Mouse (Mus musculus): Measurements from ENCODE around the gene Trip12. TPM values are rescaled to one million over a fixed set of nuclear protein-coding genes. Genes with fewer than 3 reads are reported as not detected.

Gene Trip12
- polyA plus RNA-seq (2021), result 159 TPM

DNA sequence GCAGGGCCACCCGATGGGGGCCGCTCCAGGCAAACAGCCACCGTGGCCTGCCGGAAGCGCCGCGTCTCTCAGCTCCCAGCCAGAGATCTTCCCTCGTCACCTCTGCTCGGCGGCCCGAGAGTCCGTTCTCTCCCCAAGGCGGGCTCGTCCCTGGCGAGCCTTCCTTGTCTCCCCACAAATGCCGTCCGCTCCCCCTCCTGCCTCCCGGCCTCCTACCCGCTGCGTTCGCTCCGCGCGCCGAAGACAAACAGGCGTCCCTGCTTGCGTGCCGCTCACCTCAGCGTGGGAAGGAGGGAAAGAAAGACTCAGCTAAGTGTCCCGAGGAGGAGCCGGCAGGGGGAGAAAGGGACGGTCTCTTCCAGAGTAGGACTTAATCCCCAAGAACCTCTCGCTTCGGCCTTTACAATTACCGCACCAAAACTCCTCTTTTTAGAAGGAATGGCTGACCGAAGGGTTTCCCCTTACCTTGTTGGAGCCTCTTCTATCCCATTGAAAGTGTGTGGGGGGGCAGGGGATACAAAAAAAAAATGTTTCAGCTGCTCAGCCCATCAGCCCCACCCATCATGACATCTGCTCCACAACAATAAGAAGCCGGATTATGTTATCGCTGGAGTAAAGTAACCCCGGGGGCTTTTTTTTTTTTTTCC is at the start of gene Trip12:
TSS of gene Trip12 (minus strand) at position 499 of the 647 bp plus-strand sequence.
- POLR2A ChIA-PET, result interaction anchor here (0.8 to 1.5 kb wide), 3 partner anchors 14 to 71 kb away, joined by 3 to 4 read pairs (median 3); no protein-coding TSS in a partner anchor
- peak; percentile 17 for DNase-seq (ENCODE audit: low read depth, low spot score)
- CTCF ChIA-PET, result interaction anchor here (1.9 to 2.8 kb wide), 2 partner anchors 12 to 15 kb away, joined by 5 to 9 read pairs; no protein-coding TSS in a partner anchor

DNA sequence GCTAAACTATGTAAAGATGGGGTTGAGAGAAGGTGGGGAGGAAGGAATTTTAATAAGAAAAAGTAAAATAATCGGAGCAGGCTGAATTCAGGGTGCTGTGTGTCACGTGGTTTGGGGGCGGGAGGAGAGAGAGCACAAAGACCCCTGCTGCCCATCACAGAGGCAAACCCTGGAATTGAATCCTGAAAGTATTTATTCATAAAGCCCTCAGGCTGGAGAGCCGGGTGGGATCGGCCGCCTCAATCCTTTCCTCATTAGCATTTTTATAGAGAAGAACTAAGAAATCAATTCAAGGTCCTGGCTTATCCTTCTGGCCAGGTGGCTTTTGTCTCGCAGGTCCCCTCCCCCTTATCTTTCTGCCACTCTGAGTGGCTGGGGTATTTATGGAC is 49.7 kb upstream of the Trip12 start:
- TF ChIP-seq CTCF (IDR thresholded peaks at IDR 0.05), result no peak
- no peak for ATAC-seq
- no peaks in the 10 kb centered on the region for H3K27me3 ChIP-seq
- ChIA-PET POLR2A (no interaction called here), CTCF (no interaction called here)
- no peak for DNase-seq (ENCODE audit: low read depth, low spot score)
- in situ Hi-C loops (cut with MboI; ENCODE audit: low pct_unique_long_range_greater_than_20kb), result loop anchor here (25.0 kb wide), 1 partner anchor 1153 kb away; no protein-coding TSS in a partner anchor

More for the DNA sequence above, at the start of gene Trip12:
- in situ Hi-C loops (cut with MboI; ENCODE audit: low pct_unique_long_range_greater_than_20kb), result loop anchor here (5.0 kb wide), 1 partner anchor 37 kb away; no protein-coding TSS in a partner anchor
- TF ChIP-seq CTCF (IDR thresholded peaks at IDR 0.05), result no peak
- peak; percentile 60 for ATAC-seq
- H3K27me3 ChIP-seq, result no peaks in the 10 kb centered on the region

DNA sequence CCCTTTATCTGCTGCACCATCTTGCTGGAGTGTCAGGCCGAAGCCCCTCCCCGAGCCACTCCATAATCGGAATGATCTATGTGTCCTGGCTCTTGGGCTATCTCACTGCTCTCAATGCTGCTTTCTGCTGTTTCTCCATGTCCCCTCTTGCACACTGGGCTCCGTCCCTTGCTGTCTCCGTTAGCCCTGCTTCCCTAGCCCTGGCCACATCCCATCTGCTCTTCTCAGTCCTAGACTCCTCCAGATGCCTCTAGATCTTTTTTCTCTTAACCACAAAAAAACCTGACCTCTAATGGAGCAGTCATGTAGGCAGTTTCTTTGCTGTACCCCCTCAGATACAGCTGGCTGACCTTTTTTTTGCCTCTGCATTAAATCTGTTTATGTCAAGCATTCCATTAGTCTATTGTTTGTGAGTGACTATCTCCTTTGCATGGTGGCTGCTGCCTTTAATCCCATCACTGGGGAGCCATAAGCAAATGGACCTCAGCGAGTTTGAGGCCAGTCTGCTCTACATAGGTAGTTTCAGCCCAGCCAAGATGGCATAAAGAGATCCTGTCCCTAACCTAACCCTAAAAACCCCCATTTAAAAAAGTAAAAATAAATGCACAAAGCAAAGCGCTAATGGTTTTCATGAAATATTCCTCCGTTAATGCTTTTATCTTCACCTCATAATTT is 49.2 kb upstream of the Trip12 start:
- in situ Hi-C loops (cut with MboI; ENCODE audit: low pct_unique_long_range_greater_than_20kb), result loop anchor here (25.0 kb wide), 1 partner anchor 1152 kb away; no protein-coding TSS in a partner anchor
- no peaks in the 10 kb centered on the region for H3K27me3 ChIP-seq
- TF ChIP-seq CTCF (IDR thresholded peaks at IDR 0.05), result no peak
- ATAC-seq, result no peak
- ChIA-PET CTCF (interaction anchor here (1.0 kb wide), 1 partner anchor 8 kb away, joined by 3 read pairs; no protein-coding TSS in a partner anchor), POLR2A (no interaction called here)
- no peak for DNase-seq (ENCODE audit: low read depth, low spot score)

DNA sequence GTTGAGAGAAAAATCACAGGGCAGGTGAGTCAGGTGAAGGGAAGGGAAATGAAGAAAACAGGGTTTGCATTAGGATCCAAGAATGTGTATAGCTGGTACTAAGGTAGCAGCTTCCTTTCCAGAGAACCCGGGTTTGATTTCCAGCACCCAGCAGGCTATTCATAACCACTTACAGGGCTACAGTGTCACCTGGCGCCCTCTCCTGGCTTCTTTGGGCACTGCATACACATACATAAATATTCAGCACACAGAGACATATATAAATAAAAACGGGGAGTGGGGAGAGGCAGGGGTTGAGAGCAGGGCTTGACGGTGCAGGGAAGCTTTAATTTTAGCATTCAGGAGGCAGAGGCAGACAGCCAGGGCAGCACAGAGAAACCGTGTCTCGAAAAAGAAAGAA is 45.6 kb upstream of the Trip12 start:
- TF ChIP-seq CTCF (IDR thresholded peaks at IDR 0.05), result peak; percentile 56
- in situ Hi-C loops (cut with MboI; ENCODE audit: low pct_unique_long_range_greater_than_20kb), result loop anchor here (25.0 kb wide), 1 partner anchor 1149 kb away; no protein-coding TSS in a partner anchor
- no peaks in the 10 kb centered on the region for H3K27me3 ChIP-seq
- no peak for DNase-seq (ENCODE audit: low read depth, low spot score)
- CTCF ChIA-PET, result no interaction called here
- POLR2A ChIA-PET, result no interaction called here
- ATAC-seq, result no peak

GRCm38 (mm10) chr1:84885174-84885573 is 44.9 kb upstream of the Trip12 start:
- in situ Hi-C loops (cut with MboI; ENCODE audit: low pct_unique_long_range_greater_than_20kb), result loop anchor here (25.0 kb wide), 1 partner anchor 1148 kb away; no protein-coding TSS in a partner anchor
- CTCF ChIA-PET, result no interaction called here
- ATAC-seq, result no peak
- DNase-seq (ENCODE audit: low read depth, low spot score), result no peak
- POLR2A ChIA-PET, result no interaction called here
- TF ChIP-seq CTCF (IDR thresholded peaks at IDR 0.05), result peak; percentile 59
- no peaks in the 10 kb centered on the region for H3K27me3 ChIP-seq

- ChIA-PET CTCF (no interaction called here), POLR2A (no interaction called here)
- no peak for ATAC-seq
These were observed 43.6 kb upstream of the Trip12 start for GRCm38 (mm10) chr1:84883889-84884288.

DNA sequence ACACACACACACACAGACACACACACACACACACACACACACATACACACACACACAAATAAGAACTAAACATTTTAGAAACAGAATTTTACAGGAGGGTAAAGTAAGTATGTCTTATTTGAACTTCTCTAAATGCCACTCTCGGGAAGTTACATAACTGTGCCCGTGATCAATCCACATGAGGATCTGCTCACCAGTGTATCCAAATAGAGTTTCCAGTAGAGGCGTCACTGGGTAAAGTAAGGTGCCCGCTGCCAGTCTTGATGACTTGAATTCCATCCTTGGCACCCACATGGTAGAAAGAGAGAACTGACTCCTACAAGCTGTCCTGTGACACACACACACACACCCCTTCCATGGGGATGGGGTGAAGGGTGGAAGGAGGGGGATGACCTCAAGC is 42.6 kb upstream of the Trip12 start:
- DNase-seq (ENCODE audit: low read depth, low spot score) (no peak), ATAC-seq (no peak)
- in situ Hi-C loops (cut with MboI; ENCODE audit: low pct_unique_long_range_greater_than_20kb), result loop anchor here (5.0 to 25.0 kb wide), 2 partner anchors 156 to 1146 kb away; no protein-coding TSS in a partner anchor
- ChIA-PET POLR2A (interaction anchor here (0.6 kb wide), 1 partner anchor 26 kb away, joined by 4 read pairs; no protein-coding TSS in a partner anchor), CTCF (no interaction called here)
- no peaks in the 10 kb centered on the region for H3K27me3 ChIP-seq
- TF ChIP-seq CTCF (IDR thresholded peaks at IDR 0.05), result no peak

More at GRCm38 (mm10) chr1:84883889-84884288, 43.6 kb upstream of the Trip12 start:
- no peak for TF ChIP-seq CTCF (IDR thresholded peaks at IDR 0.05)
- no peaks in the 10 kb centered on the region for H3K27me3 ChIP-seq
- in situ Hi-C loops (cut with MboI; ENCODE audit: low pct_unique_long_range_greater_than_20kb), result loop anchor here (5.0 to 25.0 kb wide), 2 partner anchors 157 to 1147 kb away; no protein-coding TSS in a partner anchor
- DNase-seq (ENCODE audit: low read depth, low spot score), result no peak

DNA sequence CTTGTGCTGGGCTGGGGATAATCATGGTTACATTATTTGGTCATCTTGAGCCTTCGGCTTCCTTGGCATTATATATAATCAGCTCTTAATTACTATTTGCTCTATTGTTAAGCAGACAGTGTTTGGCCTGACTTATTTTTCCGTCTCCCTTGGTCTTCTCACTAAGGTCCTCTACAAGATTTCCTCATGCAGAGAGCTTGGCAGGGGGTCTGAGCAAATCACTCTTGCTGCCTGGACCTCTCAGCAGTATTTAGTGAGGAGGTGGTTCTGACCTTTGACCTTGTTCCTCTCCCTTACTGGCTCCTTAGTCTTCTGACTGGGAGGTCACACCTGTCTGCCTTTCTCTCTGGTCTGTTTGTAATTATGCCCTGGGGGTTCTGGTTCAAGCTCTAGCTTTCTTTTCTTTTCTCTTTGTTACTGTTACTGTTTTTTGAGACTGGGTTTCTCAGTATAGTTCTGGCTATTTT is 41.8 kb upstream of the Trip12 start:
- ChIA-PET POLR2A (interaction anchor here (0.6 to 0.8 kb wide), 2 partner anchors 27 to 42 kb away, joined by 4 read pairs; partner anchors contain the start of genes Fbxo36 and Trip12), CTCF (interaction anchor here (0.7 to 1.6 kb wide), 3 partner anchors 12 to 148 kb away, joined by 3 to 4 read pairs (median 4); no protein-coding TSS in a partner anchor)
- DNase-seq (ENCODE audit: low read depth, low spot score), result peak; percentile 83
- in situ Hi-C loops (cut with MboI; ENCODE audit: low pct_unique_long_range_greater_than_20kb), result loop anchor here (5.0 to 25.0 kb wide), 2 partner anchors 155 to 1145 kb away; no protein-coding TSS in a partner anchor
- no peak for ATAC-seq
- TF ChIP-seq CTCF (IDR thresholded peaks at IDR 0.05), result no peak
- no peaks in the 10 kb centered on the region for H3K27me3 ChIP-seq

DNA sequence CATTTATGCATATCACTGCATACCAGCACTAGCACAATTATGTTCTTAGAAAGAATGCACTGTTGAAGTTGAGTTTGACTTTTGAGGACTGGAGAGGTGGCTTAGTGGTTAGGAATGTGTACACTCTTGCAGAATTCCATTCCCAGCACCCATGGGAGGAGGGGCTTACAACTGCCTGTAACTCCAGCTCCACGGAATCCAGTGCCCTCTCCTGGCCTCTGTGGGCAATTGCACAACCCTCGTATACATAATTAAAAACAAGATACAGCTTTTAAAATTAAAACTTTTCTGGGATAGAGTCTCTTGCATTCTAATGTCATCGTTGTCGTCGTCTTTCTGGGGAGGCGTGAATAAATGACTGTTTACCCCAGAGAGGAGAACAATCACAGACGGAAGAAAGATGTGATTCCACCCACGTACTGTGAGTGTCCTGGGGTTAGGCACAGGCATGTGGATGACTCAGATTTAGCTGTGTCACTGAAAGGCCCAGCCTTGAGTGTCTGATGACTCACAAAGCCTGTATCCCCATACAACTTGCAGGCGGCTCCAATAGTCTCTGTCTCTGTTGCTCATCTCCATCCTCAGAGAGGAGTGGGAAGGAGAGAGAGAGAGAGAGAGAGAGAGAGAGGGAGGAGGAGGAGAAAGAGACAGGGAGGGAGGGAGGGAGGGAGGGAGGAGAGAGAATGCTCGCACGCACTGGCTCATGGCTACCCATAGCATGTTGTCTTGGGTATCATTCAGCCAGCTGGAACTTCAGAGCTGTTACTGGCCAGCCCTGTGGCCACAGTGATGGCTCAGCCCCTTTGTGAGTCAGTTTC is 41.1 kb upstream of the Trip12 start:
- DNase-seq (ENCODE audit: low read depth, low spot score), result peak; percentile 54
- peak; percentile 89 for TF ChIP-seq CTCF (IDR thresholded peaks at IDR 0.05)
- ATAC-seq, result peak; percentile 95
- no peaks in the 10 kb centered on the region for H3K27me3 ChIP-seq
- POLR2A ChIA-PET, result interaction anchor here (0.8 kb wide), 1 partner anchor 42 kb away, joined by 4 read pairs; the partner anchor contains the start of genes Fbxo36 and Trip12
- in situ Hi-C loops (cut with MboI; ENCODE audit: low pct_unique_long_range_greater_than_20kb), result loop anchor here (5.0 to 25.0 kb wide), 2 partner anchors 154 to 1144 kb away; no protein-coding TSS in a partner anchor
- CTCF ChIA-PET, result interaction anchor here (0.7 to 1.6 kb wide), 4 partner anchors 12 to 148 kb away, joined by 3 to 4 read pairs (median 4); no protein-coding TSS in a partner anchor
